Mouse (Mus musculus): ENCODE measurements around the gene Fndc3b. TPM values are rescaled to one million over a fixed set of nuclear protein-coding genes. Genes with fewer than 3 reads are reported as not detected.

Gene Fndc3b
- total RNA-seq, 2 experiments from 2014 or later = 58.5 to 69.4 TPM

DNA sequence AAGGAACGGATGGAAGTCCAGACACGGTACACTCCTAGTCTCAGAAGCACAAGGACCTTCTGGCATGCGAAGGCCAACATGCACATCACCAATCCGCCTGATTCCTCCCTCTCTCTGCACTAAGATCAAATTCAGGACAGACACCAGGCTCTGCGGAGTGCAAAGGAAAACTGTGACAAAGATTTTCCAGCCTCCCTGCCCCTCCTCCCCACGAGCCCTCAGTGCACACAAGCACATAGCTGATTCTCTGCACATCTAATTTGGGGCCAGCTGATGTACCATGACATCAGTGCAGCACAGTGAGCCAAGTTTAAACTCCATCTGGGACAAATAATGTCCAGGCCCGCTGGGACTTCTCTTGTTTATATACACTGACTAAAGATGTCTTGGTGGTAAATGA lies 80.0 kb downstream of the Fndc3b start:
- DNase-seq (ENCODE audit: low spot score) = peak; percentile 78
- intact Hi-C loops (cut with DNase I) = no loop called here

GRCm38 (mm10) chr3:27629716-27630115 lies 81.4 kb downstream of the Fndc3b start:
- intact Hi-C loops (cut with DNase I) = no loop called here
- DNase-seq (ENCODE audit: low spot score) = no peak

GRCm38 (mm10) chr3:27626301-27626700 lies 84.8 kb downstream of the Fndc3b start:
- intact Hi-C loops (cut with DNase I) = no loop called here
- DNase-seq (ENCODE audit: low spot score) = no peak

DNA sequence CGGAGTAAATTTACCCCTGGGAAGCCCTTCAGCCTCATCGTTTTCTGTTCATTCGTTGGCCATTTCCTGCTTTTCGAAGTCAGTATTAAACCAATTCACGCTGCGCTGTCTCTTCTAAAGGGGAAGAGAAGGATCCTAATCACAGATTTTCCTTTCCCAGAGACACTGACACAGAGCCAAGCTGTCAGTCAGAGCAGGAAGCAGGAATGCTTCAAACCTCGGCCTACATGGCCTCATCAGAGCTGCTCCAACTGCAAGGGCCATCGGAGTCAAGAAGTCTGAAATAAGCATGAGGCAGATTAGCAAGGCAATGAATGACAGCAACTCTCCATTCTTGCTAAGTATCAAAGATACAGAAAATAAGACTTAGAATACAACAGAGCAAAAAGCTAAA lies 85.5 kb downstream of the Fndc3b start:
- intact Hi-C loops (cut with DNase I) = no loop called here
- no peak for DNase-seq (ENCODE audit: low spot score)

DNA sequence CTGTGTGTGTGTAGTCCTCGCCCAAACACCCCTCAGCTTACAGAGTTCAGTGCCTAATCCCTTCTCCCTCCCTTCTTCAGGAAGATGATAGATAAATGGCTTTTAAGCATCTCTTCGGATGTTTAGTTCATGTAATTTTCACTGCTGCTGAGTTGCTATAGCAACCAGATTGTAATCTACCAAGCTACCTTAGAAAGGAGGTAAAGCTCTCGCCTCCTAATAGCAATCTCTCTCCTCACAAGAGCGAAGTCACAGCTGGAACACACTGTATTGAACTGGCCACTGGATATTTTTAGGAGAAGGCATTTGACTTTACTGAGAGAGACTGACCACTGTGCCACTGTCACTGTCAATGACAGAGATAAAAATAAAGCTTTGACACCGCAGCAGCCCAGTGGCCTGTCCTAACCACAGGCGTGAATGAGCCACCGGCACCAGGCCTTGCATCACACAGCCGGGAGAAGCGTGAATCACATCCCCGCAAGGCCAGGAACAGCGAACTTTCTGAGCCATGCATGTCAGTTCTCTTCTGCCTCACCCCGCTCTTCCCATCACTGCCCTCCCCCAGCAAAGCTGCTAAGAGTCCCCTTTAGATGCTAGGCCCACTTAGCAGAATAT lies 86.0 kb downstream of the Fndc3b start:
- intact Hi-C loops (cut with DNase I) = no loop called here
- no peak for DNase-seq (ENCODE audit: low spot score)

DNA sequence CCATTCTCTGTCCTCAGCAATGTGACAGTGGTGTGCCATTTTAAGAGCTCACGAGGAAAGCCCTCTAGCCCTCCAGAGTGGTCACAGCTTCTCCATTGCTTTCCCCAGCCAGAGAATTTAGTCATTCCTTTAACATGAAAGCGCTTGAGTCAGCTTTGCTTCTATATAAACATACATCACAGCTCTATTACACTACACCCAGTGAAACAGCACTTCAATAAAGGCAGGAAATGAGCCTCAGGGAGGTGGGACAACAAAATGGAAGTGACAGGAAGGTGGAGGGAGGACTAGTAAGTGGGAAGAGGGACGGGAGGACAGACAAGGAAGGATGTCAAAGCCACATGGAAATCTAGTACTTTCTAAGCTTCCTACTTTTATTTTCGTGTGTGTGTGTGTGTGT lies 88.7 kb downstream of the Fndc3b start:
- no peak for DNase-seq (ENCODE audit: low spot score)
- intact Hi-C loops (cut with DNase I) = no loop called here

- DNase-seq (ENCODE audit: low spot score) = no peak
- intact Hi-C loops (cut with DNase I) = no loop called here
Observed at GRCm38 (mm10) chr3:27621176-27621575, 89.9 kb downstream of the Fndc3b start.

DNA sequence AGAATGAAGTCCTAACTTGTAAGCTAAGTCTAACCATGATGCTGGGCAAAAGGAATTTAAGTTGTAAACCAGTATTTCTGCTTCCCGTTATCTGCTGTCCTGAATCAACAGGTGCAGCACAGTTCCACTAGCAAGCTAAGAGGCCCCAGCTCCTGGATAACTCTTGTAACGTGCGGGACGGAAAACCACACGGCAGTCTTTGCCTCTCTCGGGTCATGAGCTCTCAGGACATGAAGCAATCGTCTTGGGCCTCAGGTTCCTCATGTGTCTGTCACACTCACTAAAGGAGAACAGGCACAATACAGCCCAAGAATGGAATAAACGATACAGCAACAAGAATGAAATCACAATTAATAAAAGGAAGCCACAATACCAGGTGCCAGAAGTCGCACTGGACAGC lies 93.4 kb downstream of the Fndc3b start:
- intact Hi-C loops (cut with DNase I) = loop anchor here (5.0 kb wide), 1 partner anchor 40 kb away; no protein-coding TSS in a partner anchor
- DNase-seq (ENCODE audit: low spot score) = no peak

DNA sequence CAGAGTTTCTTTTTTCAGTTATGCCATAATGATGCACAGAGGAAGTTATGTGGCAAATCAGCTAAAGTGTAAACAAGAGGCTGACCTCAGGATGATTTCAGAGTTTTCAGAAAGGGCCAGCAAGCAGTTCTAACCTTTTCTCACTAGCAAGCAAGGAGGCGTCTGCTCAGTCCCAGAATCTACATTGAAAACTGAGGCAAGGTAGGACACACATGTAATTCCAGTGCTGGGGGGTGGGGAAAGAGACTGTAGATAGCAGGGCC lies 93.9 kb downstream of the Fndc3b start:
- DNase-seq (ENCODE audit: low spot score) = no peak
- intact Hi-C loops (cut with DNase I) = loop anchor here (5.0 kb wide), 1 partner anchor 40 kb away; no protein-coding TSS in a partner anchor

- peak; percentile 57 for DNase-seq (ENCODE audit: low spot score)
- intact Hi-C loops (cut with DNase I) = loop anchor here (5.0 kb wide), 1 partner anchor 41 kb away; no protein-coding TSS in a partner anchor
Observed at GRCm38 (mm10) chr3:27616421-27617236, 94.5 kb downstream of the Fndc3b start.

DNA sequence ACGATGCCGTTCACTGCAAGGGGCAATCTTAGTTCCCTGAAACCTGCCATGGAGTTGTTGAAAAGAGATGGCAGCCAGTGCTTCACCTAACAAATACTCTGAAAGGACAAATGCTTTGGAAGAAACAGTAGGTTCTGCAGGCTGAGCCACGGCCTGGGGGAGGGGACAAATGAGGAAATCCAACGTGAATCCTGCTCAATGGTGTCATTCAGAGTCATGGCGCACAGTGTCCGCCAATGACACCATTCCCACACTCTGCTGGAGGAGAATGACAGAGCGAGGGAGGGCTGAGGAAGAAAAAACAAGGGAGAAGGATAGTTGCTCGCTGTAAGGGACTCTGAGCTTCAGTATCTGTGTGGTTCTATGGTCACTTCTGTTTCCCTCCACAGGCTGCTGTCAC lies 95.6 kb downstream of the Fndc3b start:
- intact Hi-C loops (cut with DNase I) = loop anchor here (5.0 kb wide), 1 partner anchor 42 kb away; no protein-coding TSS in a partner anchor
- DNase-seq (ENCODE audit: low spot score) = no peak

DNA sequence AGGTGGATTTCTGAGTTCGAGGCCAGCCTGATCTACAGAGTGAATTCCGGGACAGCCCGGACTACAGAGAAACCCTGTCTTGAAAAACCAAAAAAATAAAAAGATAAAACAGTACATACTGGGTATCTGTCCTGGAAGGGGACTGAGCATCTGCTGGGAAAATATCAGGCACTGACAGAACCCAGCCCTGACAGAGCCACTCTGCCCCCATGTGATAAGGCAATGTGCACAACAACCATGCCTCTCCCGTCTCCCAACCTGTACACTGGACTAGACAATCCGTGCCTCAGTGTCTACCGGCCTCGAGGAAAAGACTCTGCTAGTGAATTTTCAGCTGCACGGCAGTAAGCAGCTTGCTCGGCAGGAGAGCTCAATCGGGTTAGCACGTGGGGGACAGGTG lies 97.3 kb downstream of the Fndc3b start:
- DNase-seq (ENCODE audit: low spot score) = no peak
- intact Hi-C loops (cut with DNase I) = no loop called here

DNA sequence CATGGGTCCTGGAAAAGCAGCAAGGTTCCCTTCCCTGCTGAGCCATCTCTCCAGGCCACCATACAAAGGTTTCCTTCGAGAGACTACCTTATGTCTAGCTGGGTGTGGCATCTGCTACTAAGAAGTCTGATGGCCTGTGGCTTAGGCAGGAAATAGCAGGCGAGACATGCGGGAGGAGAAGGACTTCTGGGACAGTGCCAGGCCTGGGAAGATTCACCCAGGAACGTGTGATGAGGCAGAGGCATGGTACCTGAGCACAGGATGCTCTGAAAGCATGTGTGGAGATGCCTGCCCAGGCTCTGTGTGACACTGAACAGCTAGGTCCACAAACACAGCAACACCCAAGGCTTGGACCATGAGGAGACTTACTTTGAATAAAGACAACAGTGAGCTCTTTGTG lies 98.1 kb downstream of the Fndc3b start:
- no peak for DNase-seq (ENCODE audit: low spot score)
- intact Hi-C loops (cut with DNase I) = no loop called here

DNA sequence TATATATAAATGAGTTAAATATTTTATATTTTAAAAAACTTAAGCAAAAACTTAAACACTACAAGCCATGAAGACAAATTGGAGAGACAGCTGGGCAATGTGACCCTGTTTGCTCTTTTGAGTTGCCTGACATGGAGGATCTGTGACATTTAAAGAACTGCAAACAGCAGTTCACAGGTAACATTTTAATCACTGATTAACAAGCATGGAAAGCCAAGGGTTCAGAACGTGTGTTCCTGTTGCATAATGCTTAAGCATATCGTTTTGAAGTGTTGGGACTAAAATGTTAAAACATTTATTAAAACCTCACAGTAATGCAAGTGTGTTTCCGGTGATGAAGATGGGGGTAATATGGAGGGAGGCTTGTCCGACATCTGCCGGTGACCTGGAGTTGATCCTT lies 99.1 kb downstream of the Fndc3b start:
- DNase-seq (ENCODE audit: low spot score) = no peak
- intact Hi-C loops (cut with DNase I) = no loop called here

- intact Hi-C loops (cut with DNase I) = no loop called here
- no peak for DNase-seq (ENCODE audit: low spot score)
Observed at GRCm38 (mm10) chr3:27610547-27610946, 100.6 kb downstream of the Fndc3b start.

- no peak for DNase-seq (ENCODE audit: low spot score)
- intact Hi-C loops (cut with DNase I) = no loop called here
Observed at GRCm38 (mm10) chr3:27610089-27610488, 101.0 kb downstream of the Fndc3b start.

GRCm38 (mm10) chr3:27607796-27608151 lies 103.3 kb downstream of the Fndc3b start:
- intact Hi-C loops (cut with DNase I) = no loop called here
- DNase-seq (ENCODE audit: low spot score) = peak; percentile 52

DNA sequence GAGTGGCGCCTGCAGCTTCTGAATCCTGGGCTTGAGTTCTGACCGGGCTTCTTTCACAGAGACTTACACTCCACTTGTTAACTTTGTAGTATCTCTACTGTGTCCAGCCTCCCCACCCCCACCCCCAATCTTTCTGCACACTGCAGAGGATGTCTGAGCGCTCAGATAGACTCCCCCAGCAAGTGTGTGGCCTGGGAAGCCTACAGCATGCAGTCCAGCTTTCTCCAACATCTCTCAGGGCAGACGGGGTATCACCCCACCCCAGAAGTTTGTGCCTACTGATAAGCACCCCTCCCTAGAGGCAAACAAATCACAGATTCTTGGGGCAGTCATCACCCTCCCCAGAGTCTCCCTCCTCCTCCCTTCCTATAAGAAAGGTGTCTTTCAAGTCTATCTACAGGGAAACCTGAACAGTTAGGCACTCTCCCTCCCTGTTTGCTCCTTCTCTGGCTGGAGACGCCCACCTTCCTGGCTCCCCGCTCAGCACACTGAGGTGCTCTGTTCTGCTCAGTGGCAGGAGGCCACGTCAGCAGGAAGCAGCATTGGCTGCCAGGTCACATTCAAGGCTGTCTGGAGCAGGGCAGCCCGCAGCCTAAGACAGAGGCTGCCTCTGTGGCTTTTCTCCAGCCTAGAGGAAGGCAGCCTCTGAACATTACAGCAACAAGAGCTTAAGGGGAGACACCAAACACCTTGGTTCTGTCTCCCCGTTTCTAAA lies 103.9 kb downstream of the Fndc3b start:
- intact Hi-C loops (cut with DNase I) = no loop called here
- peak; percentile 70 for DNase-seq (ENCODE audit: low spot score)

- intact Hi-C loops (cut with DNase I) = no loop called here
- no peak for DNase-seq (ENCODE audit: low spot score)
Observed at GRCm38 (mm10) chr3:27606626-27607025, 104.5 kb downstream of the Fndc3b start.

GRCm38 (mm10) chr3:27605613-27606012 lies 105.5 kb downstream of the Fndc3b start:
- no peak for DNase-seq (ENCODE audit: low spot score)
- intact Hi-C loops (cut with DNase I) = no loop called here

DNA sequence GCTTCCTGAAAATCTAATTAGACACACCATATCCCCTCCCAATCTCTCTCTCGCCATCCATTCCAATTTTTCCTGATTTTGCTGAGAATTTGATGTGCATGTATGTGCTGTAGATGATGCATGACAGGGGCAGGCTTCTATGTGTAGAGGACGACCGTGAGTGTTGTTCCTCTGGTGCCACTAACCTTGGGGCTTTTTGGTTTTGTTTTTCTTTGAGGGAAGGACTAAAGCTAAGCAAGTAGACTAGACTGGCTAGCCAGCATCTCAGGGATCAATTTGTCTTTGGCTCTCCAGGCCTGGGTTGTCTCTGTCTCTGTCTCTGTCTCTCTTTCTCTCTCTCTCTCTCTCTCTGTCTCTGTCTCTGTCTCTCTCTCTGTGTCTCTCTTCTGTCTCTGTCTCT lies 106.0 kb downstream of the Fndc3b start:
- DNase-seq (ENCODE audit: low spot score) = no peak

More for the DNA sequence above, 106.0 kb downstream of the Fndc3b start:
- intact Hi-C loops (cut with DNase I) = no loop called here
